Mouse (Mus musculus): ENCODE results near the gene Gtf2e1.

Gtf2e1 gene

GRCm38 (mm10) chr16:37478311-37479291 is 61.0 kb downstream of the Gtf2e1 start:
- DNase-seq: no peak

DNA sequence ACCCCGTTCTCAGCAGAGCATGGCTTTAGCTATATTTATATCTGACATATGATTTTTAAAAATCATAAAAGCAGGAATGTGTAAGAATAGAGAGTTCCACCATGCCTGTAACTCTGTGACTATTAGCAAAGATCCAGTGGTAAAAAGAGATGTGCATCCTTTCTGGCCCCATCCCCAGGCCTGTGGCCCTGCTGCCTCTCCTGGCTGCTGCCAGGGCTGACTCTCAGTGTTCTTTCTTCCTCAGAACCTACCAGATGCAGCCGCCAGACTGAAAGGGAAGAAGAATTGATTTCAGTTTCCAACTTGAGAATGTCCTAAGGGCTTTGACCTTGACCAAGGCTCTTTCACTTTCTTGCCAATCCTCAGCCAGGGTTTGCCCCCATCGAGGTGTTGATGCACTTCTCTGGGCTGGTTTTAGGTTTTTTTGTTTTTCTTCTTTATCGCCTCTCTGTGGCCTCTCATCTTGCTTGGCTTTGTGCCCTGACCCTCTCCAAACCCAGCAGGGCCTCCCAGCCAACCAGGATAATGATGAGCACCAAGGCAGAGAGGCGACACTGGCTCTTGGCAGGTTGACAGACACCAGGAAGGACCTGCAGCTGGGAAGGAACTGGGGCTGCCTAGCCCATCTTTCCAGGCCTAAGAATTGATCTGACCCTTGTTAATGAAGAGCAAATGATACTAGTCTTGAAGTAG is 66.8 kb downstream of the Gtf2e1 start:
- DNase-seq: peak; percentile 53 to 64

DNA sequence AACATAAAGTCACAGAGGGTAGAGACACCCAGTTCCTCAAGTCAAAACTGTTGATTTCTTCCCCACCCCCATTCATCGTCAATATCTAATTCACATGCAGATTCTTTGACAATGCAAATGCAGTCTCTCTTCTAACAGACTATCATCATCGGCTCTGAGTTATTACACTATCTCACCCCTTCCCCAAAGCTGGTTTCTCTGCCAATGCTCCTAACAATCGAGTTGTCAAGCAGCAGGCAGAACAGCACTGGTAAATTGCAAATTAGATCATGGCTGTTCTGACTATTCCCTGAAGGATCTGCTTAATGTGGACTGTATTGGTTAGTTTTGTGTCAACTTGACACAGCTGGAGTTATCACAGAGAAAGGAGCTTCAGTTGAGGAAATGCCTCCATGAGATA is 70.0 kb downstream of the Gtf2e1 start:
- DNase-seq: no peak

DNA sequence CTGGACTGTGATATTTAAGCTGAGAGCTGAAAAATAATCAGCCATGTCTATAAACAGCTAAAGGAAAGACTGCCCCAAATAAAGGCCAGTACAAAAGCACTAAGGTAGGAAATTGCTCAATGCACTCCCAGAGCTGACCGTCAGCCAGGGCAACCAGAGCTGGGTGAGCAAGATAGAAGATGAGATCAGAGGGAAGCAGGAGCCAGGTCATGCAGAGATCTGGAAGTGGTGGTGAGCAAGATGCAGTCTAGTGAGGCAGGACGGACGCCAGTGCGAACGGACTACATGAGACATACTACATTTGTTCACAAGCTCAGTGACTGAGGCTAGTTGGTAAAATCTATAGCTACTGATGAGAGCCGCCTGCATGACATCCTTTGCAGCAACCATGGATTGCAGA is 75.6 kb downstream of the Gtf2e1 start:
- DNase-seq: peak; percentile 89 to 90

DNA sequence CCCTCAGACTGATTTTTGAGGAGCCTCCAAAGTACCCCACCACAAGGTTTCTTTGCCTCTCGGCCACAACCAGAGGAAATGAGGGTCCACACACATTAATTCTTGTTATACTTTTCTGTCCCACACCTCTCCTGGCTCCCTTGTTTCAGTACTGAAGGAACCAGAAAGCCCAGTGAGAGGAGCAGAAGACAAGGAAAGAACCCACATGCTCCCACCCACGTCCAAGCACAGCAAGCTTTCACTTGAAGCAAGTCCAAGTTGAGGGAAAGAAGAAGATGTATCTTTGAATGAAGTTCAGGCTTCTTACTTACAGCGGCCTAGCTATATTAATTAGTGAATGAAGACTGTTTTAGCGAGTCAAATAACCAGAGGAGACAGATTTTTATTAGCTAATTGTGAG is 76.7 kb downstream of the Gtf2e1 start:
- DNase-seq: no peak

DNA sequence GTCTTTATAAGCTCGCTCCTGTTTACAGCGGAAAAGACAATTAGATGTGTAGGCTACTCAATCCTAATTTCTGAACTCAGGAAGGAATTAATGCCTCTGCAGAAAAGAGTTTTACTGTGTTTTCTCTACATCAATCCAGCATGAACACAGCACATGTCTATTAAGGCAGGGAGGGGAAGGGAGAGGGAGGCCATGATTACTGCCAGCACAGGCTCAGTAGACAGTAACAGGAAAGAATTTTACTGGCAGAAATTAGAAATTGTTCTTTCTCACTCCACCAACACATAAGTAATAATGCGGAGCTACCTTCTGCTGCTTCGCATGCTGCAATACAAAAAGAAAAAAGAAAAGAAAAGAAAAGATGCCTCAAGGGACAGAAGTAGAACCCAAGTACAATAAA is 78.0 kb downstream of the Gtf2e1 start:
- DNase-seq: no peak
